Mouse (Mus musculus): Measurements from ENCODE around the gene Pdzd7. TPM values are rescaled to one million over a fixed set of nuclear protein-coding genes. Genes with fewer than 3 reads are reported as not detected.

Pdzd7 gene
- 2.7 and 2.9 TPM in 2 replicates for polyA plus RNA-seq (2012; rRNA removed)

DNA sequence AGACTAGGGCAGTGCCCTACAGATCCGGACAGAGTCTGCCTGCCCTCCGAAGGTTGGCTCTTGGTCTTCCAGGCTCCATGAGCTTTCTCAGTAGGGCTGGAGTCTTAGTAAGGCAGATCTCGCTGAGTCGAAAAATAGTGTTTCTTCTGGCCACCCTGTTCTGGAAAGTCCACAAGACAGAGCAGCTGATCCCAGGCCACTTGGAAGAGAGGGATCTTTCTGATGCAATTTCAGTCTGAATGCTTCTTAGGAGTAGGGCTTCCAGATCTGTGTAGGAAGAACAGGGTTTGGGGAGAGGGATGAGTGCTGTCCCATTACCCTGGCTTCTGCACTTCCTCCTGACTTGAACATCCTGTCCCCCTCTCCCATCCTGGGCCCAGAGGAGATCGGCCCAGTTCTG is at the start of gene Pdzd7:
Pdzd7 (minus strand) TSS at position 67 of the 400 bp plus-strand sequence.

DNA sequence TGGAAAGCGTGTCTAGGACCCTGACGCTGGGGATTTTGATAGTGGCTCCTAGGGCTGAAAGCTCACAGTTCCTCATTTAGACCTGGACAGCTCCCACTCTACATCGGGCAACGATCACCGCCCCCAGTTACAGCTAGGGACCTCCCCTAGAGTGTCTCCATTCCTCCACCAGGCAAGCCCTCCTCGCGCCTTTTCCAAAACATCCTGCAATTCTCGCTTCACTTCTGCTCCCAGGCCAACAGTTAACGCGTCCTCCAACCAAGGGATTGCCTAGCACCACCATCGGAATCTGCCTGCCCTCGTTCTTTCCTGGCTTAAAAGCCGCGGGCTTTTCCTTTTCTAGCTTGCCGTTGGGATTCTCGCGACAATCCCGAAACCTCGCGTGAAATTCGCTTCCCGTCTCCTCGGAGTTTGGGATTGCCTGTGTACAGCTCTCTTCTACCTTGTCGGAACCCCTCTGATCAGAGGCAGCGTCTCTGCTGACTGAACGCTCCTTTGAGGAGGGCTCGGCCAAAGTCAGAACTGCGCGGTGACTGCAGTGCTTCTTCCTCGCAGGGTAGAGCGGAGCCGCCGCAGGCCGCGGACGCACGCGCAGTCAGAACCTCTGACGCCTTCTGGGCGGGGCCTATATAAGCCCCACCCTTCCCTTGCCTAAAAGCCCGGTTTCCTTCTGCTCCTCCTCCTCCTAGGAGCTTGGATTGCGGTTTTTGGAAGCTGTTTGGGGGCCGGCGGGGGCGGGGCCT is 29.2 kb upstream of the Pdzd7 start, which contains the start of gene Kazald1:
Kazald1 (plus strand) TSS at position 662 of the 743 bp plus-strand sequence.

DNA sequence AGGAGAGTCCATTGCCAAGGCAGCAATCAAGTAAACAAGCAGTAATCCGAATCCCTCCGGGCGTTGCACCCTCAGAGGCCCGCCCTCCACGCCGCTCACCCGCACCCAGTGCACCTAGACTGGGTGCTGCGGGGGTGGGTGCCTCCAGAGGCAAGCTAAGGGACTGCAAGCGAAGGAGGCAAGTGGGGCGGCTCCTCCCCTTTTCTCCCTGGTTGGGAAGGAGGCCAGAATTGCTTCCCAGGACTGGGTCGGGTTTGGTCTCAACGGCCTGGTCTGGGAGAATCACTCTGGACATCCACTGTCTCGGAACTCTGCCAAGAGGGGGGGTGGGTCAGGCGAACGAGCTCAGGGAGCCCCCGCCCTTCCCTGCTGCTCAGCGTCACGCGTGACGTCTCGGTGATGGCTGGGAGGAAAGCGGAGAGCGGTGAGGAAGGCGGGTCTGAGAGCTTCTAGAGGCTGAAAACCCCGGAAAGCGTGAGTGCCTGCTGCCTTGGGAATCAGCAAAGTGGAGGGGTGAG is 2.0 kb upstream of the Pdzd7 start, which contains the start of gene Sfxn3:
Sfxn3 (plus strand) TSS at position 87 of the 518 bp plus-strand sequence.

DNA sequence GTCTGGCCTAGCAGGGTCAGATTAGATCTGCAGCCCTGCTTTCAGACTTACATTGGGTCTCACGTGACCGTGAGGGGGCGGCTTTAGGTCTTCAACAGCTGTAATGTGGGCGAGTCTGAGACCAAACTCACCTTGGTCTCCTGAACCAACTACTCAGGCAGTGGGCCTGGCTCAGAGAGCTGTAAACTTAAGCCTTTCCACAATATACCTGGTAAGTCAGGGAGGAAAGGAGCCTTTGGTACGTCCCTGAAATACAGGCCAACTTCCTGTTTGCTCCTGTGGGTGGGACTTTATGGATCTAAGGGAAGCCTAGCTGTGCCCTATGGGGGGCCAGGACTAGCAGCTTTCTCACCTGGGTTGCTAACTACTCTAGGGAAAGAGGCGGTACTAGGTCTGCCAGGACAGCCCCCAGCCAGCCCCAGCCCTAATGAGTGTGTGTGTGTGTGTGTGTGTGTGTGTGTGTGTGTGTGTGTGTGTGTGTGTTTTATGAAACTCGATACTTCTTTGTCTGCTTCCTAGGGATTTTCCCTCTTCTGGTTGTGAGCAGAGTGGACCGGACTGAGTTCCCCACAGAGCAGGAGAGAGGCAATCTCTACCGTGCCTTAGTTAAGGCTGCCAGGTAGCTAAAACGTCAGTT is 31.1 kb downstream of the Pdzd7 start, which contains the start of gene Lzts2:
Lzts2 (plus strand) TSS at position 80 of the 637 bp plus-strand sequence.

DNA sequence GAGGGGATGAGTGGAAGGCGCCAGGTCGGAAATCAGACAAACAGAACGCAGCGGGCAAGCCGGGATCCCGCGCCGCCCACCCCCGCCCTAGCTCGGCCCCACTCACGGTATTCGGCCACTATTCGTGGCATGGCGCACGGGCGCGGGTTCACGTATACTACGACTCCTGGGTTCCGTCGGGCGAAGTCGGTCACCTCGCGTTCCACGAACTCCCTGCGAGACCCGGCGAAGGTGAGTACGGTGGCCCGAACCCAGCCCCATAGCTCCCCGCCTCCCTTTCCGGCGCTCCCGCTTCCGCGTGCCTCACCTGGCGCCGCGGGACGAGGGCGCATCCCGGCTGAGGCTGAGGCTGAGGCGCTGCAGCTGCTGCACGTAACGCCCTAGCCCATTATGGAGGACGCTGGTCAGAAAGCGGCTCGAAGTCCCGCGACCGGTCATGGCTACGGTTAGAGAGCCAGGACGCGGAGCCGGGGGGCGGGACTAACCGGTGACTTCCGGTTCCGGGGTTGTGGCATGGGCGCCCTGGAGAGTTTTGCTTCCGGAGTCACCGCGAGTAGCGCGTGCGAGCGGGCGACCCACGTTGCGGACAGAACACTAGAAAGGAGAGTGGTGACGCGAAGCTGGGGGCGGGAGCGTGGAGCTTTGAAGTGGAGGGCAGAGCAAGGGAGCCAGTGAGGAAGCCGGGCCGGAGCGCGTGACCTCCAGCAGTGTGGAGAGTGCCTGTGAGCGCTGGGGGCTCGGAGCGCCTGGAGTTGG is 39.4 kb downstream of the Pdzd7 start, which contains the start of gene Mrpl43:
Mrpl43 (minus strand) TSS at position 486 of the 756 bp plus-strand sequence.

DNA sequence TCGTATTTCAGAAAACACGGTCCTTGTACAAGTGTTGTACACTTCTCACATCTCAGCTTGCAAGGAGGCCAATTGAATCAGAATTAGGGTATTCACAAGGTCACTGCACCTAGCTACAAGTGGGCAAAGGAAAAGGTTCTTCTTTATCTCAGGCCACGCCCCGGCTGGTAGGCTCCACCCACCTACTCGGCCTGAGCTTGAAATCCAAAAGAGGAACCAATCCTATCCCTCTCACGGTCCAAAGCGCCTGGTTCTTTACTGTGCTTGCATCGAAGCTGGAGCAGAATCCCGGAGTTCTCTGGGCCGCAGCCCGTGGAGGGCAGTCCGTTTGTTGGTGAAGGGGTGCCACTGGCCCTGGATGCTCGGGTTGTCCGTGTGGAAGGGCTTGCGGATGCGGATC is 40.1 kb downstream of the Pdzd7 start, which contains the start of gene Twnk:
Twnk (plus strand) TSS at position 220 of the 400 bp plus-strand sequence.

DNA sequence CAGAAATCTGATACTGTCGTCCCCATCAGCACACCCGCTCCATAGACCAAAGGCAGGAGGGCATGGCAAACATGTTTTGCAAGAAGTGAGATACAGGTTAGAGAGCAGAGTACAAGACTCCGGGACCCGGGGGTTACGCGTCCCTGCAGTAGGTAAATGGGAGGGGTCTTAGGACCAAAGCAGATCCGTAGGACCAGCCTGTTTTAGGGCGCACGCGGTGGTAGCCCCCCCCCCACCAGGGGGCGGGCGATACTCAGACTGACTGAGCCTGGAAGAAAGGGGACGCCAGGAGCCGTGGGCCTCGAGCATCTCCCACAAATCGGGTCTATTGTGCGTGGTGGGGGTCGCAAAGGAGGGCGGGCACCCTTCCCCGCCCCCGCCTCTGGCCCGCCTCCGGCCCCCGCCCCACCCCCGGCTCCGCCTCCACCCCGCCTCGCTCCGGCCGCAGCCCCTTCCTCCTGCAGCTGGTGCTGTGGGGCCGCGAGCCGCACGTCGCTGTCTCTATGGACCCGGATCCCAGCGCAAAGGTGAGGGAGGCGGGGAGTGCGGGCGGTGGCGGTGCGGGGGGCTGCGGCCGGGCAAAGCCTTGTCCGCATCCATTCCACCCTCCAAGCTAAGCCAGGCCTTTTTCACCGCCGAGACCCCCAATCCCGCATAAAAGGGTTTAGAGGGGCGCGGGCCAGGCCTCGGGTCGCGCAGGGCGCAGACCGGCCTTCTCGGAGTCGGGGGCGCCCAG is 56.5 kb downstream of the Pdzd7 start, which contains the start of gene Sema4g:
Sema4g (plus strand) TSS at position 271 of the 736 bp plus-strand sequence.

Other genes starting within 250 kb of the Pdzd7 start
- gene Slf2, start 114.6 kb downstream of the Pdzd7 start, polyA plus RNA-seq (2012; rRNA removed) = 143 and 268 TPM in 2 replicates
- 21.8 and 29.1 TPM in 2 replicates for gene Sema4g, start 56.6 kb downstream of the Pdzd7 start, polyA plus RNA-seq (2012; rRNA removed)
- 17.5 and 19.7 TPM in 2 replicates for gene Twnk, start 40.1 kb downstream of the Pdzd7 start, polyA plus RNA-seq (2012; rRNA removed)
- 114 and 134 TPM in 2 replicates for gene Mrpl43, start 39.3 kb downstream of the Pdzd7 start, polyA plus RNA-seq (2012; rRNA removed)
- gene Lzts2, start 31.3 kb downstream of the Pdzd7 start, polyA plus RNA-seq (2012; rRNA removed) = 211 and 271 TPM in 2 replicates
- gene Sfxn3, start 1.8 kb upstream of the Pdzd7 start, polyA plus RNA-seq (2012; rRNA removed) = 65.6 and 73.5 TPM in 2 replicates
- 53.1 and 54.8 TPM in 2 replicates for gene Kazald1, start 29.5 kb upstream of the Pdzd7 start, polyA plus RNA-seq (2012; rRNA removed)
- gene Tlx1, start 105.0 kb upstream of the Pdzd7 start, polyA plus RNA-seq (2012; rRNA removed) = not detected in 2 replicates
- 0.28 and 0.92 TPM in 2 replicates for gene Lbx1, start 190.1 kb upstream of the Pdzd7 start, polyA plus RNA-seq (2012; rRNA removed)